Mouse (Mus musculus) CD4-positive, CD25-positive, alpha-beta regulatory T cell, adult 2 months (primary cell): ENCODE results near the gene Olfr124.

ENCODE experiments used
- DNase-seq: peaks from one replicate; pipeline ENCODE4 v3.0.0-alpha.2; 2012; ENCODE audit warnings: low read depth, low spot score

The Olfr124 gene

DNA sequence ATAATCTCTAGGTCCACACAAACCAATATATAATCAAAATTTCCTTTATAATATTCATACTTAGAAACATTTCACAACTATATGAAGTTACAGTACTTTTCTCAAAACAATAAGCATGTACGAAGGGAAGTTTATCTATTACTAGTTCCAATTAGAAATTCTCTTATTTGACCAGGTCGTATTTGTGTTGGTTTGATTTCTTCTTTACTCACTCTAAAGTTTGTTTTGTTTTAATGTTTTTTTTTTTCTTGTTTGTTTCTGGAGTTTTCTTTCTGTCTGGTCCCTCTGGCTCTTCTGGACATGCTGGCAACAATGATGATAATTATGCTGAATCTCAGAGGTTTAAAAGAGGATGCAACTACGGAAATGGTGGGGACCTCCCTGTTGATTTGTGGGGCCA, at the start of gene Olfr124:
Gene Olfr124, plus strand, starts transcription at position 301 of the 400 bp plus-strand sequence.
- no peak for DNase-seq

DNA sequence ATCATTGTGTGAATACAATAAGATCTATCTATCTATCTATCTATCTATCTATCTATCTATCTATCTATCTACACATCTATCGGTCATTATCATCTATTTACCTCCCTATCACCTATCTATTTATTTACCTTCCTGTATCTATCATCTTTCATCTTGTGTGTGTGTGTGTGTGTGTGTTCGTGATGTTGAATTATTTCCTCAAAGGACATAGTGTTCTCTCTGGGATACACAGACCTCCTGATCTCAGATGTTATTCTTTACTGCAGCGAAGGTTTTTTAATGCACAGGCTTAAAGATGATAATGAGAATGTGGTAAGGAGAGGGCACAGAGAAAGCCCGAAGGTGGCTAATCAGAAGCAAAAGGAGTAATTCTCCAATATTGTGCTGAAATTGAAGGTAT, 31.4 kb upstream of the Olfr124 start, which contains the start of gene Olfr122:
Gene Olfr122, plus strand, starts transcription at position 301 of the 400 bp plus-strand sequence.
- DNase-seq: no peak

DNA sequence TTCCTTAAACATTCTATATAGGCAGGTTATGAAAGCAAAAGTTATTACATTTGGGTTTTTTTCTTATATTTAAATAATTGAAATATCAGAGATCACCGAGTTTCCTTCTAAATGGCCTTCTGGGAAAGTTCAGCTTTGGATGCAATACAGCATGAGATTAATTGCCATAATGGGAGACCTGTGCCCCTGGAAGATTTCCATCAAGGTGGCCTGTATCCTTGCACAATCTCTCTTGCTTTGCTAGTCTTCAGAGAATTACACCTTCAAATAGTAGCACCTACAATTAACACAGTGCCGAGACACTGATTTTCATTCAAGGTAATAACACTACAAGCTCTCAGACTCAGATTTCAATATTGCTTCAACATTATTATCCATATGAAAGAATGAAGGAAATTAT, 6.5 kb upstream of the Olfr124 start, which contains the start of gene Olfr123:
Gene Olfr123, plus strand, starts transcription at position 301 of the 400 bp plus-strand sequence.
- DNase-seq: no peak

DNA sequence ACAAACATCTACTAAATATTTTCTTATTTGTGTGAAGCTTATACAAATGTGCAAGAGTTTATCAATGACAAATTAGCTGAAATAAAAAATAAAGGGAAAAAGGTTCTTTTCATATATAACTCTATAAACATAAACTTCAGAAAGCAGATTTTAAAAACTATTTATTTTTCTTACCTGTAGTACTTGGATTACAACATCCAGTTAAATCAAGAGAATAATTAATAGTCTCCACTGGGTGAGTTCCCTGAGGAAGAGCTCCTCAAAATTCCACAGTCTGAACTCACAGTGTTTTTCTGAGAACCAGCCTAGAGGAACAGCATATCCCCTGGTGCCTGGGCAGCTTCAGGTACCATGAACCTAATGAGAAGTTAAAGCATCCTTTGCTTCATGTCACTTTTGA, 33.0 kb downstream of the Olfr124 start, which contains the start of gene Olfr125:
Gene Olfr125, plus strand, starts transcription at position 301 of the 400 bp plus-strand sequence.
- no peak for DNase-seq

DNA sequence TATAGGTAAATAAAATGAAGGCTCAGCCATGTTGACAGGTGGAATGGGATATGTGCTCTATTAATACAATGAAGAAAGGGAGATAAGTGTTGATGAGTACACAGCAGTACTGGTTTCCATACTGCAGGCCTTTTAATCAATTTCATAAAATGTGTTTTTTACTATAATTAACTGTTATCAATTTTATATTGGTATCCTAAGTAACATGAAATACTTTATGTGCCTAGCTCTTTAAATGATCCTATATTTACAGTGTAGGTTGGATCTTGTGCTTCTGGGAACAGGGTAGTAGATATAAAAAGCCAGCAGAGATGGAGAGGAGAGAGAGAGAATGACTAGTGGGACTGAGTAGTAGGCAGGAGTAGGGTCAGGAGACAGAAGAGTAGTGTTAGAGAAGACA, 47.5 kb downstream of the Olfr124 start, which contains the start of gene Olfr126:
Gene Olfr126, plus strand, starts transcription at position 301 of the 400 bp plus-strand sequence.
- DNase-seq: no peak
